Mouse (Mus musculus) layer of hippocampus, adult 8-10 months (tissue): ENCODE results near the gene Fabp7. TPM values are rescaled to one million over a fixed set of nuclear protein-coding genes. Genes with fewer than 3 reads are reported as not detected.

Source experiments
- DNase-seq, 2 experiments: peaks; one replicate each; pipeline ENCODE4 v3.0.0; 2022; ENCODE audit warnings: low spot score in 2 of 2
- total RNA-seq, 4 experiments: library from RNA; stranded (reverse); gene quantifications; 2 replicates each; pipeline ENCODE4 v1.2.4; 2022

The Fabp7 gene
- total RNA-seq, 4 experiments from 2014 or later: 38.4 to 81.4 (median 63.9) TPM

- no peak for DNase-seq
Observed at GRCm38 (mm10) chr10:57799486-57799885, 14.8 kb downstream of the Fabp7 start.

- DNase-seq: no peak
Observed at GRCm38 (mm10) chr10:57807754-57808153, 23.1 kb downstream of the Fabp7 start.

- no peak for DNase-seq
Observed at GRCm38 (mm10) chr10:57812161-57812856, 27.6 kb downstream of the Fabp7 start.

GRCm38 (mm10) chr10:57814295-57814694, 29.6 kb downstream of the Fabp7 start:
- no peak for DNase-seq

GRCm38 (mm10) chr10:57815869-57816268, 31.2 kb downstream of the Fabp7 start:
- no peak for DNase-seq

GRCm38 (mm10) chr10:57819209-57819608, 34.5 kb downstream of the Fabp7 start:
- no peak for DNase-seq

GRCm38 (mm10) chr10:57822473-57822872, 37.8 kb downstream of the Fabp7 start:
- DNase-seq: peak; percentile 66 to 74

- peak in 1 of 2 experiments; percentile 22 for DNase-seq
Observed at GRCm38 (mm10) chr10:57828649-57829048, 44.0 kb downstream of the Fabp7 start.

- no peak for DNase-seq
Observed at GRCm38 (mm10) chr10:57829621-57830020, 44.9 kb downstream of the Fabp7 start.

GRCm38 (mm10) chr10:57835094-57835493, 50.4 kb downstream of the Fabp7 start:
- no peak for DNase-seq

GRCm38 (mm10) chr10:57835982-57836381, 51.3 kb downstream of the Fabp7 start:
- no peak for DNase-seq

Other genes with a start within 250 kb of the Fabp7 start
- 10 to 100 TPM; 11.7 to 14.9 (median 13.7) TPM for gene Pkib, start 152.9 kb upstream of the Fabp7 start, total RNA-seq
- 10 to 100 TPM; 22.2 to 23.9 (median 22.6) TPM for gene Smpdl3a, start 9.5 kb downstream of the Fabp7 start, total RNA-seq